Mouse (Mus musculus): ENCODE results near the gene Sirpb1a.
"Not testable (repeated sequence)": the region's sequence is repeated elsewhere in the genome, so short reads cannot be mapped to it uniquely, and the experiment has no call there.

Gene Sirpb1a

DNA sequence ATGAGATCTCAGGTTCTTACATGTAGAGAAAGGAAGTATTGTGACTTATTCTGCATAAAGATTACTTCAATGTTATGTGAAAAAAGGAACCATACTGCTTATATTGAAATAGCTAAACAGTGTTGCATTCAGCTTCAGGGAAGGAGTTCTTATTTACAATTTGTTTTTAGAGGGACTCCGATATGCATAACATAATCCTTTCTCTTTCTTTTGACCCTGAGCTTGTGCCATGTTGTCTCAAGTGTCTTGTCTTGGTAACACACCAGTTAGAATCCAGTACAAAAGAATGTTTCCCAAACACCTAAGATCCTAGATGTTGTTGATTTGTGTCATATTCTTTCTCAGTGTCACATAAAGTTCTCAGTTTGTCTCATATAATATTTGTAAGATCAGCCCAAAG lies at the start of gene Sirpb1a:
Gene Sirpb1a, minus strand, starts transcription at position 74 of the 400 bp plus-strand sequence.
- not testable (repeated sequence) for DNase-seq (ENCODE audit: low spot score)

DNA sequence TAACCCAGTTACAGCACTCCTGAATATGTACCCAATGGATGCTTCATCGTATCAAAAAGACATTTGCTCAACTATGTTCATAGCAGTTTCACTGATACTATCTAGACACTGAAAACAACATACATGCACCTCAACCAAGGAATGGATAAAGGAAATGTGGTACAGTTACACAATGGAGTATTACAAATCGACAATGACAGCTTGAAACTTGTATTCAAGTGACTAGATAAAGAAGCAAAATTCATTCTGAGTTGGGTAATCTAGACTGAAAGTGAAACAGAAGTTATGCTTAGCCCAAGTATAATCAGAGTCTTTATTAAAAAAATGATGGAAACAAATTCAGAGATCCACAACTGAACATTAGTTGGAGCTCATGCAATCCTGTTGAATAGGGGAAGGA lies 48.5 kb upstream of the Sirpb1a start:
- not testable (repeated sequence) for DNase-seq (ENCODE audit: low spot score)

GRCm38 (mm10) chr3:15470158-15470557 lies 43.8 kb upstream of the Sirpb1a start:
- DNase-seq (ENCODE audit: low spot score): not testable (repeated sequence)

DNA sequence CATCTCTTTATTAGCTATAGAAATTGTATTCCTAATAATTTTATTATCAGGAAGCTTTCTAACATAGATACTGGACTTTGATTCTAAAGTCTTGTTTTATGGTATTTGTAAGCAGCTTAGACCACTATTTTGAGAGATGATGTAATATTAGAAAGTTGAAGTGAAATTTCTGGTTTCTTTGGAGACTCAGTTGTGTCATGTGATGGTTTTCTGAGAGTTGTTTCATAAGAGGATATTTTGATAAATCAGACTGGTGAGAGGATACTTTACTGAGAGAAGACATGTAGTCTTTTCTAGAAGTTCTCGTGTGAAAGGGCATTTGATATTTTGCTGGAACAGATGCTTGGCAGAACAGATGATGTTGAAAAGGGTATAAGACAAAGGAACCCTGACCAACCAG lies 17.6 kb upstream of the Sirpb1a start:
- not testable (repeated sequence) for DNase-seq (ENCODE audit: low spot score)

GRCm38 (mm10) chr3:15439844-15440243 lies 13.5 kb upstream of the Sirpb1a start:
- DNase-seq (ENCODE audit: low spot score): not testable (repeated sequence)

DNA sequence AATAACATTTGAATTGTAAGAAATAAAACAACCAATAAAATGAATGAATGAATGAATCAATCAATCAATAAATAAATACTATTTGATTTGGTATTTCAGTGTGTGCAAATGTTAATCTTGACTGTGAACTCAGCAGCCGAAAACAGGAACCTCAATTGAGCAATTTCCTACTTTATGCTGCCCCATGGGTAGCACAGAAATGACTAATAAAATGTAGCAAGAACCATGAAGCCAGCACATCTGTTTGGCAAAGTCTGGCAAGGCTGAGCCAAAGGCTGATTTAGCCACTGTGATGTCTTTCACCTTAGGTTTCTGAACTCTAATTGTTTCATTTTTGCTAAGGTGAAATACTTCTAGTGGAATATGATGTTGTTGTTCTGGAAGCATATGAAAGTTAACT lies 1.6 kb upstream of the Sirpb1a start:
- no peak for DNase-seq (ENCODE audit: low spot score)

GRCm38 (mm10) chr3:15355690-15356089 lies 70.6 kb downstream of the Sirpb1a start:
- DNase-seq (ENCODE audit: low spot score): not testable (repeated sequence)

GRCm38 (mm10) chr3:15350318-15350717 lies 76.0 kb downstream of the Sirpb1a start:
- not testable (repeated sequence) for DNase-seq (ENCODE audit: low spot score)

GRCm38 (mm10) chr3:15345606-15346005 lies 80.7 kb downstream of the Sirpb1a start:
- DNase-seq (ENCODE audit: low spot score): not testable (repeated sequence)

GRCm38 (mm10) chr3:15340287-15340686 lies 86.0 kb downstream of the Sirpb1a start:
- DNase-seq (ENCODE audit: low spot score): no peak

- no peak for DNase-seq (ENCODE audit: low spot score)
These were observed 92.1 kb downstream of the Sirpb1a start for GRCm38 (mm10) chr3:15334182-15334581.

GRCm38 (mm10) chr3:15332063-15332462 lies 94.3 kb downstream of the Sirpb1a start, which contains the start of gene Gm9733:
TSS of gene Gm9733 (minus strand) at chr3:15332302.
- DNase-seq (ENCODE audit: low spot score): no peak

- no peak for DNase-seq (ENCODE audit: low spot score)
These were observed 94.8 kb downstream of the Sirpb1a start for GRCm38 (mm10) chr3:15331545-15331944.

- no peak for DNase-seq (ENCODE audit: low spot score)
These were observed 96.8 kb downstream of the Sirpb1a start for GRCm38 (mm10) chr3:15329549-15329948.
